Mouse (Mus musculus): ENCODE measurements at regions not wholly inside any gene's neighbourhood (a gene's known extent, or its start where the extent isn't known, plus 50 kb on each side); places are given as distances from the start of the nearest gene placed in this dataset.

DNA sequence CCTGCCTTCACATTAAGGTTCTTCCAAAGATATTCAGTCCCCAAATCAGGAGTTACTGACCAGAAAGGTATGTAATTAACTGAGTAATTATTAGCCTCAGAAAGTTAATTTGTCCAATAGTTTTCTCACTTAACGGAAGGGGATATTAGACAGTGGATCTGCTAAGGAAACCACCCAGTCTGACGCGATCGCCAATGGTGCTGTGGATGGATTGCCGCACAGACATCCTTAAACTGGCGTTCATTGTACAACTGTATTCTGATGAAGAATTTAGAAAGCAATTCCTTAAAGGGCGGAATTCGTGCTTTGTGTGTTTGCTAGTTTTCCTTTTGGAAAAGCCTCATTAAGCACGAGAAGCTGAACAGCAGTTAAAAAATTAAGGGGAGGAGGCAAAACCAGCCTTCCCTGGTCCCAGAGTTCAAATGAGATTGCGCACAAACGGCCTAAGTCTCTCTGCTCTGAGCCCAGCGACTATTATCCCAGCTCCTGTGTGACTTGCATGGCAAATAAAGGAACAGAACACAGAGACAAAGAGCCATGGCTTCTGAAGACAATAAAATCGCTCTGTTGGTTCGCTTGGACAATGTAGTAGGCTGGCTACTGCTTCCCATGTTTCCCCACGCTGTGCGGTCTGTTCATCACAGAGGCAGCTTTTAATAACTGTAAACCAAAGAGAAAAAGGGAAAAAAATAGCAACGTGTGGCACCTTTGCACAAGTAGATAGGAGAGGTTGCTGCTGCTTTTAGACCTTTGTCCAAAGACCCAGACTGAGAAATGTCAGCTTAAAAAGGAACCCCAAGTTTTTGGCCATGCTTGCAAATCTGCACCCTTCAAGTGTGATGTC lies 83.1 kb downstream of the S1pr1 start:
- ATAC-seq (ENCODE audit: borderline replicate concordance, extremely low read depth, low FRiP score, low TSS enrichment), result no peak
- Histone ChIP-seq H3K9me3 (no peaks in the 10 kb centered on the region), H3K9ac (no peak overlapping the region), H3K4me2 (no peak overlapping the region), H3K27ac (no peak overlapping the region), H3K36me3 (no peaks in the 10 kb centered on the region), H3K27me3 (no peaks in the 10 kb centered on the region), H3K4me1 (no peaks in the 10 kb centered on the region), H3K4me3 (no peak overlapping the region)
- WGBS, result 90% methylated on average over 17 of the region's 17 CpGs

DNA sequence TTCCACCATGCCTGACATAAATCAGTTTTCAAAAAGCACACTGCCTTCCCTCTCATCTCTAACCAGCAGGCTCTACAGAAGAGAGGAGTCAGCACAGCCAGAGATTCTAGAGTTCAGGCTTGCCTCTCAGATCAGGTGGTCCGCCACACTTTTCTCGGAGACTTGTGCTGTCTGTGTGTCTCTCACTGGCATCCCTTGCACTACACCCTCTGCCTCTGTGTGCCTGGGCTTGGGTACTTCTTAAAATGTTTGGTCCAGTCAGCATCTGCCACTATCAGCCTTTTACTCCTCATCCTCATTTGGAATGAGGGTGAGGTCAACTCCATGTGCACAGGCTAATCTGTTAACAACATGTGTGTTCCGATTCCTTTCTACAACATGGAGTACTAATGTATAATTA lies 92.0 kb downstream of the S1pr1 start:
- 88% methylated on average over 3 of the region's 3 CpGs for WGBS
- Histone ChIP-seq H3K36me3 (no peaks in the 10 kb centered on the region), H3K4me3 (no peak overlapping the region), H3K4me1 (no peaks in the 10 kb centered on the region), H3K9ac (no peak overlapping the region), H3K9me3 (no peaks in the 10 kb centered on the region), H3K27ac (no peak overlapping the region), H3K27me3 (no peaks in the 10 kb centered on the region), H3K4me2 (no peak overlapping the region)
- no peak for ATAC-seq (ENCODE audit: borderline replicate concordance, extremely low read depth, low FRiP score, low TSS enrichment)

DNA sequence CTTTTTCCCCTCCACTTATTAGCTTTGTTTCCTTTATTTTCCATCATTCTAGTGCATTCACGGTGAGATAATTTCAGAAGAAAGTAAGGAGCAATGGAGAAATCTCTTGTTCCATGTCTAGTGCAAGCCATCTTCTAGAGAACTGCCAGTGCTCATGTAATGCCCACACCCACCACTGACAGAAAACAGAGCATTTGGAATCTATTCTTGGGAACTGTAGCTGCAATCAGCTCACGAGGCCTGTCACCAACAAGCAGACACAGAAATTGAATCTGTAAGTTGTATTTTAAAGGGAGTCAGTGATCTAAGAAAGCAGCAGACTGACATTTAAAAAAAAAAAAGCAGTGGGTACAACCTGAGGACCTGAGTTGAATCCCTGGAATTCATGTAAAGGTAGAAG lies 92.6 kb downstream of the S1pr1 start:
- Histone ChIP-seq H3K4me1 (no peaks in the 10 kb centered on the region), H3K9ac (no peak overlapping the region), H3K4me2 (no peak overlapping the region), H3K4me3 (no peak overlapping the region), H3K27me3 (no peaks in the 10 kb centered on the region), H3K27ac (no peak overlapping the region), H3K36me3 (no peaks in the 10 kb centered on the region), H3K9me3 (no peaks in the 10 kb centered on the region)
- ATAC-seq (ENCODE audit: borderline replicate concordance, extremely low read depth, low FRiP score, low TSS enrichment), result no peak
- 72% methylated on average over 2 of the region's 2 CpGs for WGBS

DNA sequence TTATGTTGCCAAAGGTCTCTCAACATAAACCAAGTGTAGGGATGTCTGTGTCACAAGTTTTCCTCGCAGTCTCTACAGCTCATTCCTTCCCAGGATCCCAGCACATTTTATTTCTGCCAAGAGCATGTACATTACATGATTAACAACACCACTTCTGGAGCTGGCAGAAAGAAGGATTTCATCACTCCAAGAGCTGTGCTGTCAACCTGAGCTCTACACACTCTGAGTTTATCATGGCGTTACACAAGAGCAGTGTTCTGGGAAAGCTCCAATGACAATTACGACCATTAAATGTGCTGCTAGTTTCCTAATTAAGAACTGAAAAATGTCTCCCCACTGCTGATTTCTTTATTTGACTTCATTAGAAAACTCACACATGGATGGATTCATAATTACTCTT lies 94.9 kb downstream of the S1pr1 start:
- Histone ChIP-seq H3K36me3 (no peaks in the 10 kb centered on the region), H3K9ac (no peak overlapping the region), H3K4me2 (no peak overlapping the region), H3K27ac (no peak overlapping the region), H3K27me3 (no peaks in the 10 kb centered on the region), H3K9me3 (no peaks in the 10 kb centered on the region), H3K4me3 (no peak overlapping the region), H3K4me1 (no peaks in the 10 kb centered on the region)
- ATAC-seq (ENCODE audit: borderline replicate concordance, extremely low read depth, low FRiP score, low TSS enrichment), result no peak
- 60% methylated on average over 3 of the region's 3 CpGs for WGBS

DNA sequence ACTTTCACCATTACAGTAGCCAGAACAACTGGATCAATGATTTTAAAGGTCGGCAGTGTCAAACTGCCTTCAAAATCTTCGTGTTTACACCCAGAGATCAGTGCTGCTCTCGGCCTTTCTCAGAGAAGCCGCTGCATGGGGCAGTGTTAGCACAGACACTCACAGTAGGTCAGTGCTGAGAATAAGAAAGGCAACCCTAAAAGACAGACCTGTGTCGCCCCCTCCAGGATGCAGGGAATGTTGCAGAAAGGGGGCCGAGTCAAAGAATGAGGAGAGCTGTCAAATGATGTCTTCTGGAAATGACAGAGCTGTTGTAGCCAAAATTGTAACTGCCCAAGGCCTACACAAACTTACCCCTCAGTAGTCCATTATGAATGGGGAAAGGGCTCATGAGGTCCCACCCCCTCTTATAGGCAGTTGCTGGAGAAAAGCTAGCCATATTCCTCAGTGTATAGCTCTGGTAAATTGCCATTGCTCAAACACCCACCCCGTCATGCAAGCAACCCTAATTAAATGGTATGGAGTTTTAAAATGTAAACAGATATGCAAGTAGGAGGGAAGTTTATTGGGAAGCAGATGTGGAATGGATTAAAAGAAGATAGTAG lies 98.8 kb downstream of the S1pr1 start:
- no peaks in the 10 kb centered on the region for H3K27me3 ChIP-seq
- H3K36me3 ChIP-seq, result no peaks in the 10 kb centered on the region
- H3K9ac ChIP-seq, result no peak overlapping the region
- no peak overlapping the region for H3K27ac ChIP-seq
- H3K9me3 ChIP-seq, result no peaks in the 10 kb centered on the region
- no peak overlapping the region for H3K4me3 ChIP-seq
- WGBS, result 25% methylated on average over 7 of the region's 7 CpGs
- ATAC-seq (ENCODE audit: borderline replicate concordance, extremely low read depth, low FRiP score, low TSS enrichment), result no peak
- no peak overlapping the region for H3K4me2 ChIP-seq
- H3K4me1 ChIP-seq, result no peaks in the 10 kb centered on the region

DNA sequence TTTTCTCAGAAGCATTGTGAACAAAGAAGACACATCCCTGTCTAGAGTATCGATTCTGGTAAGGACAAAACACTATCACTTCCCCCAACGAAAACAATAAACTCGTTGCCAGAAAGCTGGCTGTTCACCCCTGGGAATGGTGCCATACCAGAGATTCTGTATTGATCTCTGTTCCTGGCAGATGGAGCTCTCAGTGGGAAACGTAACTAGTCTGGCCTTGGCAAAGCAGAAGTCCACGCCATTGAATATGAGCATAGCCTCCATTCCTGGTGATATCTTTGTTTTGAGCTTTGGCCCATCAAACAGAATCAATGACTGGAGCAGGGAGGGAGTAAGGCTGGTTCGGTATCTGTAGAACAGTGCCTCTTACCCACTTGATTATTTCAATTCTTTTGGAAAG lies 102.0 kb downstream of the S1pr1 start:
- ATAC-seq (ENCODE audit: borderline replicate concordance, extremely low read depth, low FRiP score, low TSS enrichment), result no peak
- no peak overlapping the region for H3K4me2 ChIP-seq
- no peak overlapping the region for H3K4me3 ChIP-seq
- 83% methylated on average over 6 of the region's 6 CpGs for WGBS
- no peaks in the 10 kb centered on the region for H3K4me1 ChIP-seq
- H3K9me3 ChIP-seq, result no peaks in the 10 kb centered on the region
- no peak overlapping the region for H3K9ac ChIP-seq
- no peaks in the 10 kb centered on the region for H3K27me3 ChIP-seq
- no peaks in the 10 kb centered on the region for H3K36me3 ChIP-seq
- H3K27ac ChIP-seq, result no peak overlapping the region

DNA sequence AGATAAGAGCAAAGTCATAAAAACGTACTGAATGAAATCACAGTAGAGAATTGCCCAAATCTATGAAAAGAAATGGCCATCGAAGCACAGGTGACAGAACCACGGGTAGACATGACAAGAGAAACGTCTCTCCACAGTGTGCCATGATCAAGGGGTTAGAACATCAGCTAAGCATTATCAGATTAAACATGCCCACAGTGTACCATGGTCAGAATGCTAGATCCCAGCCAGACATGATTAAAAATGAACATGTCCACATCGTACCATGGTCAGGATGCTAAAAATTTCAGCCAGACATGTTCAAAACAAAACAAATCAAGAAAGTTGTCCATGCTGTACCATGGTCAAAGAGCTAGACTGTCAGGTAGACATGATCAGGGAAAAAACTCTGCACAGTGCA lies 106.8 kb downstream of the S1pr1 start:
- no peaks in the 10 kb centered on the region for H3K9me3 ChIP-seq
- no peak overlapping the region for H3K4me3 ChIP-seq
- no peak overlapping the region for H3K9ac ChIP-seq
- no peak for ATAC-seq (ENCODE audit: borderline replicate concordance, extremely low read depth, low FRiP score, low TSS enrichment)
- no peaks in the 10 kb centered on the region for H3K4me1 ChIP-seq
- H3K27ac ChIP-seq, result no peak overlapping the region
- no peaks in the 10 kb centered on the region for H3K27me3 ChIP-seq
- no peaks in the 10 kb centered on the region for H3K36me3 ChIP-seq
- 72% methylated on average over 5 of the region's 5 CpGs for WGBS
- no peak overlapping the region for H3K4me2 ChIP-seq

DNA sequence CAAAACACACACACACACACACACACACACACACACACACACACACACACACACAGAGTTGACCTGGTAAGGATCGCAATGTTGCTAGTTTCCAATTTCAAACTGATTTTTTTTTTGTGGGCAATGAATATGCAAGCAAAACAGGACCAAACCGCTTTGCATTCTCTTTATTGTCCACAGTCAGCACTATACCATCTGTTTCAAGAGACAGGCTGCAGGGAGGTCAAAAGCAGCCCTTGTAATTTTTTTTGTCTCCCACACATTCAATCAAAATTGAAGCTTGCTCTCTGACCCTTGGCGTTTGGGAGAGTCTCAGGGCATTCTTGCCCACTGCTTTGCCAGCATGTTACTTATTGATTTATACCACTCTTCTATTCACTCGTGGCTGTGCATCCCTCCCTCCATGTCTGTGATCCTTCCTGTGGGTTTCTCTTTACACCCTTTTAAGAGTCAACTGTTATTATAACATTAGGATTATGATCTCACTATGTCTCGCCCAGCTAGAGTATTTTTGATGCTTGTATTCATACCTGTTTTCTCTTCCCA lies 110.1 kb downstream of the S1pr1 start:
- no peak overlapping the region for H3K9ac ChIP-seq
- H3K4me1 ChIP-seq, result no peaks in the 10 kb centered on the region
- H3K4me2 ChIP-seq, result no peak overlapping the region
- no peaks in the 10 kb centered on the region for H3K9me3 ChIP-seq
- no peak overlapping the region for H3K27ac ChIP-seq
- WGBS, result 60% methylated on average over 5 of the region's 5 CpGs
- ATAC-seq (ENCODE audit: borderline replicate concordance, extremely low read depth, low FRiP score, low TSS enrichment), result no peak
- H3K4me3 ChIP-seq, result no peak overlapping the region
- no peaks in the 10 kb centered on the region for H3K27me3 ChIP-seq
- no peaks in the 10 kb centered on the region for H3K36me3 ChIP-seq

DNA sequence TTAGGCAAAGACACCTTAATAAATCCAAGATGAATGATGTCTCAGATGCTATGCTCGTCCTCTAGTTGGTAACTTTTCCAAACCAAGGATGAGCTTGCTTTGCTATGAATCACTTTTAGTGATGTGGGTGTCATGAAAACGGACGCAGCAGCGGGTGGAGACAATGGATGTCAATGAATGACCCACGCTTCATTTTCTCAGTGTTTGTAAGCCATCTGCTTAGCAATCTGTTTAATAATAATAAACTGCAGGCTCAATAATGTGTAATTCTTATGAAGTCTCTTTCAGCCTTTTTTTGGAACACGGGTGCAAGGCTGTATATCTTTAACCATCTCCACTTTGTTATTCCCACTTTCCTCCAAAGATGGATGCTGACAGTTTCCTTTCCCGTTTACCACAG lies 110.6 kb downstream of the S1pr1 start:
- no peak overlapping the region for H3K9ac ChIP-seq
- H3K27me3 ChIP-seq, result no peaks in the 10 kb centered on the region
- H3K4me1 ChIP-seq, result no peaks in the 10 kb centered on the region
- H3K27ac ChIP-seq, result no peak overlapping the region
- no peaks in the 10 kb centered on the region for H3K36me3 ChIP-seq
- 69% methylated on average over 7 of the region's 7 CpGs for WGBS
- no peak for ATAC-seq (ENCODE audit: borderline replicate concordance, extremely low read depth, low FRiP score, low TSS enrichment)
- H3K4me2 ChIP-seq, result no peak overlapping the region
- H3K4me3 ChIP-seq, result no peak overlapping the region
- no peaks in the 10 kb centered on the region for H3K9me3 ChIP-seq

DNA sequence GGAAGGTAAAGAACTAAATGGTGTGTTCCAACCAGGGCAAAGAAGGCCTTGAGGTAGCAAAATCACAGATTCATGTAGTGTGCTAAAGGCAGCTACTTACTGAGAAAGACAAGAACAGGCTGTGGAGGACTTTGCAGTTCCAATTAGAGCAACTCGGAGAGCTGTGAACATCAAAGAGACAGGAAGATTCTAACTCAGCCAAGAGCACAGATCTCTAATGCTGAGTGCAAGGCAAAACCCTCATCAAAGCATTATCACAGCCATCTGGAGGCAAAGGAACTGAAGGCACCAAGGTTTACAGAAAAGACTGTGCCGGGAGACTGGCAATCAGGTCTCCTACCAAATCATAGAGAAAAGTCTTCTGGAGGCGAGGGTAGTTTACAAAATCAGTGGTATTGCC lies 111.1 kb downstream of the S1pr1 start:
- Histone ChIP-seq H3K27ac (no peak overlapping the region), H3K36me3 (no peaks in the 10 kb centered on the region), H3K4me1 (no peaks in the 10 kb centered on the region), H3K4me3 (no peak overlapping the region), H3K9ac (no peak overlapping the region), H3K27me3 (no peaks in the 10 kb centered on the region), H3K9me3 (no peaks in the 10 kb centered on the region), H3K4me2 (no peak overlapping the region)
- 77% methylated on average over 3 of the region's 3 CpGs for WGBS
- no peak for ATAC-seq (ENCODE audit: borderline replicate concordance, extremely low read depth, low FRiP score, low TSS enrichment)

DNA sequence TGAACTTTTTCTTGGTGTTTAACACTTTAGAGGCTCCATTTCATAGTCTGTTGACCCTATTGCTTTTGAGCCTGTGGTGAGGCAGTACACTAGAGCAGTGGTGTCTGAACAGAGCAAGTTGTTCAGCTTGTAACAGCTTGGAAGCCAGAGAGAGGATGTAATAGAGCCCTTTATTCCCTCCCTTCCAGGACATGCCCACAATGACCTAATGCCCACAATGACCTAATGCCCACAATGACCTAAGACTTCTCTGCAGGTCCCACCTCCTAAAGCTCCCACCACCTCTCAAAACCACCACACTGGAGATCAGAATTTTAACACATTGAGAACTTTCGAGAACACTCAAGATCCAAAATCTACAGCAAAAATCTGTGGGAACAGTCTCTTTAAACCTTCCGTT lies 115.6 kb downstream of the S1pr1 start:
- no peaks in the 10 kb centered on the region for H3K4me1 ChIP-seq
- no peak overlapping the region for H3K4me3 ChIP-seq
- H3K27ac ChIP-seq, result no peak overlapping the region
- 87% methylated on average over 2 of the region's 2 CpGs for WGBS
- H3K27me3 ChIP-seq, result no peaks in the 10 kb centered on the region
- no peak overlapping the region for H3K9ac ChIP-seq
- no peak overlapping the region for H3K4me2 ChIP-seq
- no peaks in the 10 kb centered on the region for H3K9me3 ChIP-seq
- ATAC-seq (ENCODE audit: borderline replicate concordance, extremely low read depth, low FRiP score, low TSS enrichment), result no peak
- no peaks in the 10 kb centered on the region for H3K36me3 ChIP-seq

DNA sequence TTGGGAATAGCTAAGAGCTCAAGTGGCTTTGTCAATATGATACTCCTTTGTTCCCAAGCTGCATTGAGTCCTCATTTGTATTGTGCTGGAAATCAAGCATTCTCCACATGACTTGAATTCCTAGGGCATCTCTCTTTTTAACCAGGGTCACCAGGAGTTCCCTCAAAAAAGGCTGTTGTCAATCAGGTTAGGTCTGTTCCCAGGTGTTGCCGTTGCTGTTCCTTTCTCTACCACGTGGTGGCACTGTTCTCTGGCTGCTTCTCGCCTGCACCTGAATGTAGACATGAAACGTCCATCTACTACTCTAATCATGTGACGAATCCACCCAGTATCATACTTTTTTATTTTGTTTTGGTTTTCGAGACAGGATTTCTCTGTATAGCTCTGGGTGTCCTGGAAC lies 118.3 kb downstream of the S1pr1 start:
- WGBS, result 23% methylated on average over 6 of the region's 6 CpGs
- Histone ChIP-seq H3K4me1 (no peaks in the 10 kb centered on the region), H3K36me3 (no peaks in the 10 kb centered on the region), H3K27me3 (no peaks in the 10 kb centered on the region), H3K9ac (no peak overlapping the region), H3K4me3 (no peak overlapping the region), H3K27ac (no peak overlapping the region), H3K9me3 (no peaks in the 10 kb centered on the region), H3K4me2 (no peak overlapping the region)
- no peak for ATAC-seq (ENCODE audit: borderline replicate concordance, extremely low read depth, low FRiP score, low TSS enrichment)

Data from lung, embryonic 15.5 days (tissue).